Mouse (Mus musculus): ENCODE measurements at regions not wholly inside any gene's neighbourhood (a gene's known extent, or its start where the extent isn't known, plus 50 kb on each side); places are given as distances from the start of the nearest gene placed in this dataset.

DNA sequence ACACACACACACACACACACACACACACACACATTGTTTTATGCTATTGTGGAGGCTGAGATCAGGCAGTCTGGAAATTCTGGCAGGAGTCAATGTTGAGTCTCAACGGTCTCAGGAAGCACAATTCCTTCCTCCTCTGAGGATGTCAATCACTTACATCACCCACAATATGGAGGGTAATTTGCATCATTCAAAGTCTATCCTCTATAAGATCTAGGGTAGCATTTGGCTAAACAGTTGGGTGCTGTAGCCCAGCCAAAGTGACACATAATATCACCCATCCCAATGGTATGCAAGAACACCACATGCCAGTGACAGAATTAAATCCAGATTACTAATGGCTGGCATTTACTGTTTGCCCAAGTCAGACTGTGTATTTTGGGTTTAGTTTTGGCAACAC lies 252.1 kb downstream of the Rnf144b start:
- no peaks in the 10 kb centered on the region for H3K9me3 ChIP-seq (replicated peaks; ENCODE audit: low read length)
- TF ChIP-seq CTCF (IDR thresholded peaks at IDR 0.05; ENCODE audit: low read depth): no peak
- no peaks in the 10 kb centered on the region for H3K27me3 ChIP-seq (ENCODE audit: insufficient read depth, low read length)
- H3K36me3 ChIP-seq (ENCODE audit: insufficient read depth, low read length): no peaks in the 10 kb centered on the region
- no peak overlapping the region for H3K4me3 ChIP-seq (replicated peaks; ENCODE audit: low read depth, low read length)
- H3K9ac ChIP-seq (ENCODE audit: low read depth, low read length): no peak overlapping the region
- no peak overlapping the region for H3K27ac ChIP-seq
- no peaks in the 10 kb centered on the region for H3K4me1 ChIP-seq (replicated peaks; ENCODE audit: insufficient read depth, low read length)
- 61% methylated on average over 1 of the region's 1 CpGs for WGBS
- no peak overlapping the region for H3K4me2 ChIP-seq (ENCODE audit: low read length)
- ATAC-seq (replicated peaks; ENCODE audit: low FRiP score, low read depth) (no peak), DNase-seq (ENCODE audit: low spot score) (no peak)

DNA sequence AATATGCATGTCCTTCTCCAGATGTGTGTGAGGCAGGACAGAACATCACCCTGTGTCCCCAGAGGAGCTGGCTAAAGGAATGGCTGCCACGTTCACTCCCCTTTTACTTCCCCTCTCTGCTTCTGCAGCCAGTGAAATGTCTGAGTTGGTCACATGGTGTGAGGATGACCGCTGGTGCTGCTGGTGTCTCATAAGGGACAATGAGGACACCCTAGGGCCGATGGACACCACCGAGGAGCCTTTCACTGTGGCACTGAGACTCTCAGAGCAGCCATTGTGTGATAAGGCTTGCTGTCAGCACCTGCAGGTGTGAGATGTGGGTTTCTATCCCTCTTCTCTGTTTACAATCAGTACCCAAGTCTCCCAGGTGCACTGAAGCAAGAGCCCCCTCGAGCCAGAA lies 268.6 kb downstream of the Rnf144b start:
- H3K4me2 ChIP-seq (ENCODE audit: low read length): no peak overlapping the region
- no peak overlapping the region for H3K4me3 ChIP-seq (replicated peaks; ENCODE audit: low read depth, low read length)
- no peaks in the 10 kb centered on the region for H3K36me3 ChIP-seq (ENCODE audit: insufficient read depth, low read length)
- TF ChIP-seq CTCF (IDR thresholded peaks at IDR 0.05; ENCODE audit: low read depth): no peak
- H3K27ac ChIP-seq: no peak overlapping the region
- no peak for ATAC-seq (replicated peaks; ENCODE audit: low FRiP score, low read depth)
- 67% methylated on average over 5 of the region's 5 CpGs for WGBS
- no peaks in the 10 kb centered on the region for H3K9me3 ChIP-seq (replicated peaks; ENCODE audit: low read length)
- no peak overlapping the region for H3K9ac ChIP-seq (ENCODE audit: low read depth, low read length)
- DNase-seq (ENCODE audit: low spot score): no peak
- H3K27me3 ChIP-seq (ENCODE audit: insufficient read depth, low read length): no peaks in the 10 kb centered on the region
- H3K4me1 ChIP-seq (replicated peaks; ENCODE audit: insufficient read depth, low read length): no peaks in the 10 kb centered on the region

DNA sequence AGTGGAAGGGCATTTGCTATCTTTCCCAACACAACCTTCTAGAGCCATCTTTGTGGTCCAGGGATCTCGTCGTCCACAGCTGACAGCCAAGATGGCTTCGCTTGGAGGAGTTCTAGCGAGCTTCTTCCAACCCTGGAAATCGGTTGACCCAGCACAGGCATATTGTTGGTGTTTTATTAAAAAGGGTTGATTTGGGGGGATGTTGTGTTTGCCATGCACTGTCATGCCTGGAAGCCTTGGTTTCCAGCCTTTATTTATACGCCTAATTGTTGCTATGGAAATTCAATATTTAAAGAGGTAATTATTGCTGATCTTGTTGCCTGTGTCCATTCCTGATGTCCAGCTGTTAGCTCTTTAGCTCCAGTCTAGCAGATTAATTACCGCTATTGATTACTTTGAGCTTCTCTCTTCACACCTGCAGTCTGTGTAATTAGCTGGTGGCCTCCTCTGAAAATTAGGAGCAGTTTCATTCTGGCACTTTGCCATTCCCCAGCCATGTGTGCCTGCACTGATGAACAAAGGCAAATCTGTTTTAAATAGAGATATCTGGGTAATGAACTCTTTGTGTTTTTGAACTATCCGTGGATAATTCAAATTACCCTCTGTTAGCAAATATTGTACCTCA lies 275.4 kb downstream of the Rnf144b start:
- no peak for ATAC-seq (replicated peaks; ENCODE audit: low FRiP score, low read depth)
- 70% methylated on average over 8 of the region's 8 CpGs for WGBS
- no peak for DNase-seq (ENCODE audit: low spot score)
- Histone ChIP-seq H3K27ac (no peak overlapping the region), H3K4me1 (replicated peaks; ENCODE audit: insufficient read depth, low read length) (no peaks in the 10 kb centered on the region), H3K4me3 (replicated peaks; ENCODE audit: low read depth, low read length) (no peak overlapping the region), H3K27me3 (ENCODE audit: insufficient read depth, low read length) (no peaks in the 10 kb centered on the region), H3K36me3 (ENCODE audit: insufficient read depth, low read length) (no peaks in the 10 kb centered on the region), H3K9me3 (replicated peaks; ENCODE audit: low read length) (no peaks in the 10 kb centered on the region), H3K4me2 (ENCODE audit: low read length) (no peak overlapping the region), H3K9ac (ENCODE audit: low read depth, low read length) (no peak overlapping the region)
- TF ChIP-seq CTCF (IDR thresholded peaks at IDR 0.05; ENCODE audit: low read depth): no peak

DNA sequence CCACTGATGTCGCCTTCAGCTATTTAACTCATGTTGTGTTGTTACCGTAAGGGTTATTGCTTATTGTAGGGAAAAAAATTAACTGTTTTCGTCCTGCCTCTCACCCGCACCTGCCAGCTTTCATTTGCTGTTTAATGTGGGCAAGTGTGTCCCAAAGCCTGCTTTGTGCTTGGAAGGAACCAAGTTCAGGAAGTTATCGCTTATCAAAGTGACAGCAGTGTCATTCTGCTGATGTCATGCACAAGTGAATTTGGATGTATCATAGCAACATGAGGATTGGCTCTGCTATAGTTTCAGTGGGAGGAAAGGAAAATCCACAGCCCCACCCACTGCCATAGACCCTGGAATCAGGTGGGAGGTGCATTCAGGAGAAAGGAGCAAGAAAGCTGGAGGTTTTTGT lies 276.5 kb downstream of the Rnf144b start:
- no peaks in the 10 kb centered on the region for H3K4me1 ChIP-seq (replicated peaks; ENCODE audit: insufficient read depth, low read length)

DNA sequence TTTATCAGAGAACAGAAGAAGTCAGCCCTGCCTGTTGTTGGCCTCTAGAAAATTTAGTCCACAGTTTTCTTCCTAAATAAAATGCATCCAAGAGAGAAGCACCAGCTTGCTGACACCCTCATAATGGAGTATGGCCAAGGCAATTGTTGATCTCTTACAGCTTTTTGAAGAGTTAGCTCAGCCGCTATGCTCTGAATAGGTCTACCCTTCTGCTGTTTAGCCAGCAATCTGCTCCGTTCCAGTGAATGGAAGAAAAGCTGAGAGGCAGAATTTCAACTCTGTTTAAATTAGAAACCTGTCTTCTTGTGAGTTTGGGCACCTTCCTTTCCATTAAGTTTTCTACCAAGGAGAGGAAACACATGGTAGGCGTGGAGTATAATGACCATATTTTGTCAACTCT lies 290.8 kb downstream of the Rnf144b start:
- no peak for TF ChIP-seq CTCF (IDR thresholded peaks at IDR 0.05; ENCODE audit: low read depth)
- H3K4me3 ChIP-seq (replicated peaks; ENCODE audit: low read depth, low read length): no peak overlapping the region
- 98% methylated on average over 3 of the region's 3 CpGs for WGBS
- no peaks in the 10 kb centered on the region for H3K9me3 ChIP-seq (replicated peaks; ENCODE audit: low read length)
- no peaks in the 10 kb centered on the region for H3K27me3 ChIP-seq (ENCODE audit: insufficient read depth, low read length)
- DNase-seq (ENCODE audit: low spot score) (no peak), ATAC-seq (replicated peaks; ENCODE audit: low FRiP score, low read depth) (no peak)
- H3K27ac ChIP-seq: no peak overlapping the region
- no peaks in the 10 kb centered on the region for H3K36me3 ChIP-seq (ENCODE audit: insufficient read depth, low read length)
- H3K4me2 ChIP-seq (ENCODE audit: low read length): no peak overlapping the region
- no peak overlapping the region for H3K9ac ChIP-seq (ENCODE audit: low read depth, low read length)
- no peaks in the 10 kb centered on the region for H3K4me1 ChIP-seq (replicated peaks; ENCODE audit: insufficient read depth, low read length)

More for the DNA sequence above, 276.5 kb downstream of the Rnf144b start:
- no peak overlapping the region for H3K27ac ChIP-seq
- H3K27me3 ChIP-seq (ENCODE audit: insufficient read depth, low read length): no peaks in the 10 kb centered on the region
- 89% methylated on average over 5 of the region's 5 CpGs for WGBS
- H3K4me3 ChIP-seq (replicated peaks; ENCODE audit: low read depth, low read length): no peak overlapping the region
- H3K36me3 ChIP-seq (ENCODE audit: insufficient read depth, low read length): no peaks in the 10 kb centered on the region
- H3K9ac ChIP-seq (ENCODE audit: low read depth, low read length): no peak overlapping the region
- H3K9me3 ChIP-seq (replicated peaks; ENCODE audit: low read length): no peaks in the 10 kb centered on the region
- H3K4me2 ChIP-seq (ENCODE audit: low read length): no peak overlapping the region
- no peak for TF ChIP-seq CTCF (IDR thresholded peaks at IDR 0.05; ENCODE audit: low read depth)
- no peak for ATAC-seq (replicated peaks; ENCODE audit: low FRiP score, low read depth)
- DNase-seq (ENCODE audit: low spot score): no peak

DNA sequence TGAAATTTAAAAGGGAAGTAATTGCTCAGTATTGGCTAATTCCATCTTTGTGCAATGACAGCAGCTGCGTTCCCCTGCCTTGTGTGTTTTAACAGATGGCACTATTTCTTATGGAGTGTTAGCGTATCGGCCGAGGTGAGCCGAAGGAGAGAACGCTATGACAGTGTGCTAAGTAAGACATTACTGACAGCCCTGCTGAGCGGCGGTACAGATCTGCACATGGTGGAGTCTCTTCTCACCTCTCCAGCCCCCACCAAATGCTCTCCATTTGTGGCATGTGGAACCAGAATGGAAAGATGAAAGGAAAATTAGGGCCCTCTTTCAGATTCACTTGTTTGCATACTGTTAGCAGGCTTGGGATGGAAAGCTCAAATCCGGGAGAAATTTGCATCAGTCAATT lies 291.5 kb downstream of the Rnf144b start:
- ATAC-seq (replicated peaks; ENCODE audit: low FRiP score, low read depth): no peak
- no peaks in the 10 kb centered on the region for H3K4me1 ChIP-seq (replicated peaks; ENCODE audit: insufficient read depth, low read length)
- H3K9ac ChIP-seq (ENCODE audit: low read depth, low read length): no peak overlapping the region
- no peak for DNase-seq (ENCODE audit: low spot score)
- H3K4me3 ChIP-seq (replicated peaks; ENCODE audit: low read depth, low read length): no peak overlapping the region
- no peaks in the 10 kb centered on the region for H3K27me3 ChIP-seq (ENCODE audit: insufficient read depth, low read length)
- H3K9me3 ChIP-seq (replicated peaks; ENCODE audit: low read length): no peaks in the 10 kb centered on the region
- 89% methylated on average over 9 of the region's 9 CpGs for WGBS
- no peaks in the 10 kb centered on the region for H3K36me3 ChIP-seq (ENCODE audit: insufficient read depth, low read length)
- no peak overlapping the region for H3K4me2 ChIP-seq (ENCODE audit: low read length)
- no peak overlapping the region for H3K27ac ChIP-seq
- TF ChIP-seq CTCF (IDR thresholded peaks at IDR 0.05; ENCODE audit: low read depth): no peak

DNA sequence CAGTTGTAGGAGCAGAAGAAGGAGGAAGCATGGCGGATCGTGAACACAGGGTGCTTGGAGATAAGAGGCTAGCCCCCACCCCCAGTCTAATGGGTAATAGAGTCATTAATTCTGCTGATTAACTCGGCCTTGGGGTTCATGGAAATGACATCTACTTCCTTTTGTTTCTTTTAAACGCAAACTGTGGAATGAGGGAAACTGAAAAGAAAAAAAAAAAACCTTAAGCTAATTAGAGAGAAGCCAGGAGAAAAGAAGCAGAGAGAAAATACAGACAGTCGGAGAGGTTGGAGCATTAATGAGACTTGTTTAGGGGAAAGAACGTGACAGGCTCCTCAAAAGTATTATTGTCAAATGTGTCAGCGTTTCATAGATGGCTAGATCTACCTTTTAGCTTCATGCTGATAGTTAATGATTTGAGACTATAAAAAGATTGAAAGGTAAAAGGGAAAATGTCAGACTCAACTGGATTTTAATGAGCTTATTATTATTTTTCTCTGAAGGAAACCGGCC lies 307.5 kb downstream of the Rnf144b start:
- no peak for ATAC-seq (replicated peaks; ENCODE audit: low FRiP score, low read depth)
- H3K27ac ChIP-seq: no peak overlapping the region
- no peak overlapping the region for H3K4me3 ChIP-seq (replicated peaks; ENCODE audit: low read depth, low read length)
- H3K4me1 ChIP-seq (replicated peaks; ENCODE audit: insufficient read depth, low read length): no peaks in the 10 kb centered on the region
- no peaks in the 10 kb centered on the region for H3K27me3 ChIP-seq (ENCODE audit: insufficient read depth, low read length)
- H3K4me2 ChIP-seq (ENCODE audit: low read length): no peak overlapping the region
- no peaks in the 10 kb centered on the region for H3K9me3 ChIP-seq (replicated peaks; ENCODE audit: low read length)
- H3K9ac ChIP-seq (ENCODE audit: low read depth, low read length): no peak overlapping the region
- H3K36me3 ChIP-seq (ENCODE audit: insufficient read depth, low read length): no peaks in the 10 kb centered on the region
- no peak for DNase-seq (ENCODE audit: low spot score)
- WGBS: 42% methylated on average over 8 of the region's 8 CpGs
- TF ChIP-seq CTCF (IDR thresholded peaks at IDR 0.05; ENCODE audit: low read depth): no peak
